Mouse (Mus musculus): Measurements from ENCODE around the gene Gm49354. TPM values are rescaled to one million over a fixed set of nuclear protein-coding genes. Genes with fewer than 3 reads are reported as not detected.

Gm49354 gene
- not detected in 2 replicates for polyA plus RNA-seq (2015; fragmentation: Nextera tagmentation; extraction: Ambion mirVana)

DNA sequence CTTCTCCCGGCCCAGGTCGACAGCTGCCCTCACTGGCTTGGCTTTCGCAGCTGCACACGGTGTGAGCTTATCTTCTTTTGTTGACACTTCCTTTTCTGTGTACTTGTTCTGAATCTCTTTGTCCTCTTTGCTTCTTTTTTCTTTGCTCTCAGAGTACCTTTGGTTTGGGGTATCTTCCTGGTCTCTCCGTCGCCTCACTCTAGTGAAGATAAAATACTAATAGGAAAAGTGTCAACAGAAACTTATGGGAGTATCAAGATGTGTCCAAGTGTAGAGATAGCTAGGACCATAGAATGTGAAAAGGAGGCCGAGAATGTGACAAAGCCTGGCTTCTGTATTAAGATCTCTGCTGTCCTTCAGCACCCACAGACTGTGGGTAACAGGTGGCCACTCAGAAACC lies at the start of gene Gm49354:
Gene Gm49354, minus strand, starts transcription at position 101 of the 400 bp plus-strand sequence.
- Histone ChIP-seq H3K9ac (ENCODE audit: low read depth, low read length) (no peak within 1 kb of the TSS), H3K36me3 (ENCODE audit: control insufficient read depth, insufficient read depth) (peaks cover 84% of the 10 kb centered on the region), H3K9me3 (ENCODE audit: control insufficient read depth) (no peaks in the 10 kb centered on the region), H3K27me3 (replicated peaks; ENCODE audit: control insufficient read depth, insufficient read depth, low read length) (no peaks in the 10 kb centered on the region), H3K4me3 (ENCODE audit: low read depth, low read length) (no peak within 1 kb of the TSS), H3K27ac (ENCODE audit: low read depth, low read length) (no peak within 1 kb of the TSS), H3K4me2 (replicated peaks; ENCODE audit: low read depth) (no peak within 1 kb of the TSS), H3K4me1 (replicated peaks; ENCODE audit: control insufficient read depth, insufficient read depth, low read length) (no peaks in the 10 kb centered on the region)
- no peak for TF ChIP-seq CTCF (IDR thresholded peaks at IDR 0.05; ENCODE audit: low read depth)
- WGBS: 71% methylated on average over 7 of the region's 7 CpGs
- no peak for ATAC-seq

DNA sequence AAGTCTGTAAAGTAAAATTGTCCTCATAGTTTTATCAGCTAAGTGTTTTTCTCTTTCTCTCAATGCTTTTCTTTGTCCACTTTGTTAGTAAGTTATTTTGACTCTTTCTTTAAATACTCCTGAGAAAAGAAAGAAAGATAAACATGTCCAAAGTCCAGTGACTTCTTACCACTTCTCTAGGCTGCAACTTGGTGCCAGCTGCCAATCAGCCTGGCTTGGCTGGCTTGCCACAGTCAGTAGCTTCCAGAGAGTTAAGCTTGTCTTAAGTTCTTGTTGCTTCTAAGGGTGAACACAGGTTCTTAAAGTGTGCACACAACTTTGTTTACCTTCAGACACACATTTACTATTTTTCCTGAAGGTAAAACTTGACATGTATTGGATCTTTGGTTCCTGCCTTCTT lies 43.9 kb upstream of the Gm49354 start:
- H3K4me3 ChIP-seq (ENCODE audit: low read depth, low read length): no peak overlapping the region
- H3K36me3 ChIP-seq (ENCODE audit: control insufficient read depth, insufficient read depth): 0 out of 2 replicates have a peak, but pooled peaks cover 3% of the 10 kb centered on the region
- H3K9ac ChIP-seq (ENCODE audit: low read depth, low read length): no peak overlapping the region
- H3K27me3 ChIP-seq (replicated peaks; ENCODE audit: control insufficient read depth, insufficient read depth, low read length): no peaks in the 10 kb centered on the region
- no peaks in the 10 kb centered on the region for H3K9me3 ChIP-seq (ENCODE audit: control insufficient read depth)
- no peaks in the 10 kb centered on the region for H3K4me1 ChIP-seq (replicated peaks; ENCODE audit: control insufficient read depth, insufficient read depth, low read length)
- no peak; the same call in 1 of the 2 replicates for ATAC-seq
- H3K27ac ChIP-seq (ENCODE audit: low read depth, low read length): peak overlapping the region; percentile 84
- TF ChIP-seq CTCF (IDR thresholded peaks at IDR 0.05; ENCODE audit: low read depth): no peak
- no peak overlapping the region for H3K4me2 ChIP-seq (replicated peaks; ENCODE audit: low read depth)

DNA sequence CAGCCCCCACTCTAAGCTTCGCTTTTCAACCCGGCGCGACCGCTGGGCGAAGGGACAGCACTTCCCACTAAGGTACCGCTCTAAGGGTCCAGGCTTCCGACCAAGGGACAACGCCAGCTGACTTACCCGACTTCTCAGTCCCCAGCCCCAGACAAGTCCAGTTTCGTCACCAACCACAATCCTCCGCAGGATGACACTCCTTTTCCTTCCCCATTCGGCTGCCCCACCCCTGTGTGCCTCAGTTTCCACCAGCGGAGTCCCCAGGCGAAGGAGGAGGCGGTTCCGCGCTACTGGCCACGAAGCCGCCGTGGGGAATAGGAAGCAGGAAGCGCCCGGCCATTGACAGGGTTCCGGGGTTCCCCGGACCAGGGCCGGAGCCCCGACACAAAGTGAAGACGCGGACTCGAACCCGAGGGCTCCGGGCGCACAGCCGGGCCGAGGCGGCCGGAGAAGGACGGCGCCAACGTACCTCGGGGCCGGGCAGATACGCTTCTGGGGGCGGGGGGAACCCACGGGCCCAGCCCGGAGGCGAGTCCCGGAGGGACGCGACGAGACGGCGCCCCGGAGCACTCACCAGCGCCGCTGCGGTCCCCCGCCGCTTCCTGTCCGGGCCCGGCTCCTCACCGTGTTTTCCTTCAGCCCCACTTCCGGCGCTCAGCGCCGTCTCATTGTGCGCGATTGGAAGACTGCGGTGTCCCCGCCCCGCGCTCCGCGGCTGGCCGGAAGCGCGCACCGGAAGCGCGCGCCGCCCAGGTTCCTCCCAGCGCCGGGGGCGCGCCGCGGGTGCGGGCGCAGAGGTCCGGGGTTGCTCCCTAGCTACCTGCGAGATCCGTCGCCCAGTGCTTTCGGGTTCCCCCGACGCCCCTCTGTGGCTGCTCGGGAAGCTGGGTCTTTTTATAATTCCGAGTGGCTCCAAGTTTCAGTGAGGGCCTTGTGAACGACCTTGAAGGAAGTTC lies 40.7 kb upstream of the Gm49354 start, which contains the start of gene Tut7:
Gene Tut7, minus strand, starts transcription at position 641 of the 956 bp plus-strand sequence.
- WGBS: under 1% methylated on average over 90 of the region's 100 CpGs
- peak; percentile 11; the same call in 1 of the 2 replicates for TF ChIP-seq CTCF (IDR thresholded peaks at IDR 0.05; ENCODE audit: low read depth)
- no peaks in the 10 kb centered on the region for H3K27me3 ChIP-seq (replicated peaks; ENCODE audit: control insufficient read depth, insufficient read depth, low read length)
- H3K4me1 ChIP-seq (replicated peaks; ENCODE audit: control insufficient read depth, insufficient read depth, low read length): no peaks in the 10 kb centered on the region
- H3K27ac ChIP-seq (ENCODE audit: low read depth, low read length): peak within 1 kb of the TSS; percentile 98
- H3K9ac ChIP-seq (ENCODE audit: low read depth, low read length): peak within 1 kb of the TSS; percentile 88
- H3K4me2 ChIP-seq (replicated peaks; ENCODE audit: low read depth): peak within 1 kb of the TSS; percentile 66
- no peaks in the 10 kb centered on the region for H3K9me3 ChIP-seq (ENCODE audit: control insufficient read depth)
- peak; percentile 95 for ATAC-seq
- H3K4me3 ChIP-seq (ENCODE audit: low read depth, low read length): peak within 1 kb of the TSS; percentile 94
- H3K36me3 ChIP-seq (ENCODE audit: control insufficient read depth, insufficient read depth): 0 out of 2 replicates have a peak, but pooled peaks cover 10% of the 10 kb centered on the region

DNA sequence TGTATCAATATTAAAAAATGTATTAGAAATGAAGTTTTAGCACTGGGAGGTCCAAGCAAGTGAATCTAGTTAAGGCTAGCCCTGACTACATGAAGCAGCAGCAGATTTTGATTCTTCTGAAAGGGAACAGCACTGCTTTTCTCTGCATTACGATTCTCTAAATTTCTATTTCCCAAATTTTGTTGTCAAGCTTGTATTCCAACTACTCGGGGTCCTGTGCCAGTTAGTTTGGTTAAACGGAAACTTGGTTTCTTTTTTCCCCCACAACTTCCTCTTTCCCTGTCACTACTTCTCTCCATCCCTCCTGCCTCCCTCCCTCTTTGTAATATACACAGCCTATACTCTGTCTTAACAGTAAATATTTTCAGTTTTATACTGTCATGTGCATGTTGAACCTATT lies 38.8 kb upstream of the Gm49354 start:
- Histone ChIP-seq H3K9me3 (ENCODE audit: control insufficient read depth) (no peaks in the 10 kb centered on the region), H3K4me1 (replicated peaks; ENCODE audit: control insufficient read depth, insufficient read depth, low read length) (no peaks in the 10 kb centered on the region), H3K4me2 (replicated peaks; ENCODE audit: low read depth) (peak overlapping the region; percentile 66), H3K4me3 (ENCODE audit: low read depth, low read length) (peak overlapping the region; percentile 94), H3K27ac (ENCODE audit: low read depth, low read length) (no peak overlapping the region), H3K36me3 (ENCODE audit: control insufficient read depth, insufficient read depth) (peaks cover 22% of the 10 kb centered on the region), H3K9ac (ENCODE audit: low read depth, low read length) (no peak overlapping the region), H3K27me3 (replicated peaks; ENCODE audit: control insufficient read depth, insufficient read depth, low read length) (no peaks in the 10 kb centered on the region)
- no peak for TF ChIP-seq CTCF (IDR thresholded peaks at IDR 0.05; ENCODE audit: low read depth)
- no peak for ATAC-seq
- WGBS: 51% methylated on average over 3 of the region's 3 CpGs

DNA sequence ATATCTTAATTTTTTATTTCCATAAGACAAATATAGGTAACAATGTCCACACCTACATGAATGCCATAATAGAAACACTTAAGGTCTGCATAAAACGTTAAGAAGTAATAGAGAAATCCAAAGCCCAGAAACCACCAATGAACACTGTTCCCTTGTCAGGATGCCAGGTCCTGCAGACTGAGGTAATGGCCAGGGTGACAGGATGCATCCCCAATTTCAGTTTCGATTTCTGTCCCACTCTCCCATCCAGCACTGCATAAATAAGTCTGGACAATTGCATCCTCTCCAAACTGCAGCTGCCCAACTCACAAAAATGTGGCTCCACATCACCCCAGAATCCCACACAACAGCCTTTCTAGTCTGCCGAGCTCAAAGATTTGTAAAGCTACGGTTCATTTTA lies 38.1 kb upstream of the Gm49354 start:
- peaks cover 29% of the 10 kb centered on the region for H3K36me3 ChIP-seq (ENCODE audit: control insufficient read depth, insufficient read depth)
- H3K27me3 ChIP-seq (replicated peaks; ENCODE audit: control insufficient read depth, insufficient read depth, low read length): no peaks in the 10 kb centered on the region
- no peak for ATAC-seq
- H3K4me2 ChIP-seq (replicated peaks; ENCODE audit: low read depth): peak overlapping the region; percentile 66
- no peaks in the 10 kb centered on the region for H3K4me1 ChIP-seq (replicated peaks; ENCODE audit: control insufficient read depth, insufficient read depth, low read length)
- no peak overlapping the region for H3K27ac ChIP-seq (ENCODE audit: low read depth, low read length)
- H3K9ac ChIP-seq (ENCODE audit: low read depth, low read length): no peak overlapping the region
- peak overlapping the region; percentile 94 for H3K4me3 ChIP-seq (ENCODE audit: low read depth, low read length)
- no peaks in the 10 kb centered on the region for H3K9me3 ChIP-seq (ENCODE audit: control insufficient read depth)
- 64% methylated on average over 4 of the region's 4 CpGs for WGBS
- TF ChIP-seq CTCF (IDR thresholded peaks at IDR 0.05; ENCODE audit: low read depth): no peak

DNA sequence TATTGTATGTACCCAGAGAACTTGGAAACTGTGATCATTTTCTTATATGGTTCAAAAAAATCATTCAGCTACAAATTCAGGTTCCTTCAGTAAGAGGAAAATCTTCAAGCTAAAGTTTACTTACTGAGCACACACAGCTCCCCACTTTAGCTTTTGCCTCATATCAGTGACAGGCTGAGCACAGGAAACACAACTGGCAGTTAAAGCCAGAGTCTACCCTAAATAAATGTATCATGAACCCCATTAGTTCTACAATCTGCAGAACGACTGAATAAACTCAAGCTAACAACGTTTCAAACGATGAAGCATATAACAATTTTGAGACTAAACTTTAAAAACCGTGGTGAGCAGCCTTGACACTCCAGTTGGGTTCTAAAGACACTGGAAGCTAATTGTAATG lies 35.3 kb upstream of the Gm49354 start:
- H3K36me3 ChIP-seq (ENCODE audit: control insufficient read depth, insufficient read depth): peaks cover 52% of the 10 kb centered on the region
- H3K27me3 ChIP-seq (replicated peaks; ENCODE audit: control insufficient read depth, insufficient read depth, low read length): no peaks in the 10 kb centered on the region
- ATAC-seq: no peak
- H3K9me3 ChIP-seq (ENCODE audit: control insufficient read depth): no peaks in the 10 kb centered on the region
- no peak for TF ChIP-seq CTCF (IDR thresholded peaks at IDR 0.05; ENCODE audit: low read depth)
- no peak overlapping the region for H3K9ac ChIP-seq (ENCODE audit: low read depth, low read length)
- no peak overlapping the region for H3K4me2 ChIP-seq (replicated peaks; ENCODE audit: low read depth)
- no peak overlapping the region for H3K27ac ChIP-seq (ENCODE audit: low read depth, low read length)
- 84% methylated on average over 4 of the region's 4 CpGs for WGBS
- no peak overlapping the region for H3K4me3 ChIP-seq (ENCODE audit: low read depth, low read length)
- no peaks in the 10 kb centered on the region for H3K4me1 ChIP-seq (replicated peaks; ENCODE audit: control insufficient read depth, insufficient read depth, low read length)
